Mouse (Mus musculus): ENCODE measurements around the gene Dclre1c.

- TF ChIP-seq CHD1 (IDR thresholded peaks at IDR 0.05; ENCODE audit: low read depth, low read length): no peak
- TF ChIP-seq EP300 (IDR thresholded peaks at IDR 0.05; ENCODE audit: low read length): no peak
- no peak for TF ChIP-seq USF1 (IDR thresholded peaks at IDR 0.05; ENCODE audit: low read depth, low read length)
- no peak for TF ChIP-seq E2F4 (IDR thresholded peaks at IDR 0.05; ENCODE audit: insufficient replicate concordance, low read depth, low read length)
- no peak for TF ChIP-seq MAX (IDR thresholded peaks at IDR 0.05; ENCODE audit: low read length)
- TF ChIP-seq CTCF (conservative IDR thresholded peaks at IDR 0.05 in 1 of 2, IDR thresholded peaks at IDR 0.05 in 1 of 2; ENCODE audit: low read depth in 2 of 2, low read length in 2 of 2): no peak
- no peak for TF ChIP-seq NRF1 (IDR thresholded peaks at IDR 0.05; ENCODE audit: low read depth, low read length)
- no peak for TF ChIP-seq MYC (IDR thresholded peaks at IDR 0.05; ENCODE audit: low read depth, low read length)
- no peak for TF ChIP-seq POLR2A (IDR thresholded peaks at IDR 0.05; ENCODE audit: low read depth, low read length)
- TF ChIP-seq POLR2AphosphoS2 (IDR thresholded peaks at IDR 0.05; ENCODE audit: low read depth, low read length): no peak
- TF ChIP-seq TCF12 (IDR thresholded peaks at IDR 0.05; ENCODE audit: low read depth, low read length): no peak
- no peak for TF ChIP-seq IRF4 (IDR thresholded peaks at IDR 0.05; ENCODE audit: low read depth, low read length)
These were observed 50.0 kb downstream of the Dclre1c start for GRCm38 (mm10) chr2:3473891-3474290.

Measured in CH12.LX (cell line).